Mouse (Mus musculus) gastrocnemius, postnatal 4 days (tissue): ENCODE results near the gene Mfap3. TPM values are rescaled to one million over a fixed set of nuclear protein-coding genes. Genes with fewer than 3 reads are reported as not detected.

Experiments
- DNase-seq, 2 experiments: peaks; one replicate each; pipeline ENCODE4 v3.0.0; 2021 to 2022; ENCODE audit warnings: low spot score in 2 of 2, mixed read lengths in 2 of 2
- long read RNA-seq, 2 experiments: library from polyadenylated mRNA; stranded (forward); transcript quantifications; one replicate each; pipeline ENCODE4 v2.0.0; 2021
- total RNA-seq, 2 experiments: library from RNA; stranded (reverse); gene quantifications; 2 replicates each; pipeline ENCODE4 v1.2.3; 2021

Mfap3 gene
- 10 to 100 TPM; 23.6 to 24.6 TPM for total RNA-seq
- long read RNA-seq, experiment 1, full-length matches to known transcripts = 15 of 19 reads
- long read RNA-seq, experiment 1, partial matches to known transcripts = 0 of 19 reads
- long read RNA-seq, experiment 1, other reads (novel, unspliced or antisense) = 4 of 19 reads
- long read RNA-seq, experiment 2, full-length matches to known transcripts = 21 of 29 reads
- long read RNA-seq, experiment 2, partial matches to known transcripts = 0 of 29 reads
- long read RNA-seq, experiment 2, other reads (novel, unspliced or antisense) = 8 of 29 reads

- peak; percentile 92 to 95 for DNase-seq
Observed at GRCm38 (mm10) chr11:57518091-57518750, at the start of gene Mfap3, which contains the start of gene Fam114a2. Gene Mfap3 (plus strand): TSS chr11:57518664. Gene Fam114a2 (minus strand): TSS chr11:57518617.

GRCm38 (mm10) chr11:57468706-57469105, 49.8 kb upstream of the Mfap3 start:
- no peak for DNase-seq

GRCm38 (mm10) chr11:57470056-57470455, 48.4 kb upstream of the Mfap3 start:
- no peak for DNase-seq

GRCm38 (mm10) chr11:57470979-57471378, 47.5 kb upstream of the Mfap3 start:
- no peak for DNase-seq

GRCm38 (mm10) chr11:57474296-57474941, 44.0 kb upstream of the Mfap3 start:
- DNase-seq = no peak

GRCm38 (mm10) chr11:57475119-57475518, 43.3 kb upstream of the Mfap3 start:
- DNase-seq = peak in 1 of 2 experiments; percentile 38

GRCm38 (mm10) chr11:57478077-57478476, 40.4 kb upstream of the Mfap3 start:
- no peak for DNase-seq

GRCm38 (mm10) chr11:57488436-57488835, 30.0 kb upstream of the Mfap3 start:
- DNase-seq = no peak

GRCm38 (mm10) chr11:57496462-57497039, 21.9 kb upstream of the Mfap3 start:
- DNase-seq = no peak

- DNase-seq = no peak
Observed at GRCm38 (mm10) chr11:57497701-57498100, 20.8 kb upstream of the Mfap3 start.

- no peak for DNase-seq
Observed at GRCm38 (mm10) chr11:57498215-57498614, 20.2 kb upstream of the Mfap3 start.

- no peak for DNase-seq
Observed at GRCm38 (mm10) chr11:57503155-57503554, 15.3 kb upstream of the Mfap3 start.

- no peak for DNase-seq
Observed at GRCm38 (mm10) chr11:57506899-57507298, 11.6 kb upstream of the Mfap3 start.

GRCm38 (mm10) chr11:57515218-57515617, 3.2 kb upstream of the Mfap3 start:
- no peak for DNase-seq

GRCm38 (mm10) chr11:57516946-57517441, 1.5 kb upstream of the Mfap3 start:
- DNase-seq = no peak

- DNase-seq = no peak
Observed at GRCm38 (mm10) chr11:57518751-57519148, 286 bp downstream of the Mfap3 start.

GRCm38 (mm10) chr11:57519304-57519703, 840 bp downstream of the Mfap3 start:
- DNase-seq = no peak

- DNase-seq = no peak
Observed at GRCm38 (mm10) chr11:57521206-57521605, 2.7 kb downstream of the Mfap3 start.

- no peak for DNase-seq
Observed at GRCm38 (mm10) chr11:57522046-57522445, 3.6 kb downstream of the Mfap3 start.

- no peak for DNase-seq
Observed at GRCm38 (mm10) chr11:57523418-57523817, 5.0 kb downstream of the Mfap3 start.

GRCm38 (mm10) chr11:57524597-57524996, 6.1 kb downstream of the Mfap3 start:
- no peak for DNase-seq

- DNase-seq = no peak
Observed at GRCm38 (mm10) chr11:57525900-57526299, 7.4 kb downstream of the Mfap3 start.
